Mouse (Mus musculus) intestine, embryonic 15.5 days (tissue): Measurements from ENCODE around the gene Olfr572. TPM values are rescaled to one million over a fixed set of nuclear protein-coding genes. Genes with fewer than 3 reads are reported as not detected.

ENCODE experiments used
- ATAC-seq: fragments of 200-750 bp; cut with Nextera tagmentation; 2 replicates; pipeline ENCODE4 v1.8.0; 2017; ENCODE audit warnings: moderate TSS enrichment, moderate library complexity
- H3K27ac ChIP-seq: fragments of 300-500 bp; sonication (generic); 2 replicates; pipeline ENCODE4 v1.5.1; 2015; ENCODE audit warnings: mild to moderate bottlenecking, inconsistent platforms
- H3K27me3 ChIP-seq: fragments of 300-500 bp; sonication (generic); replicated peaks from 2 replicates; pipeline ENCODE4 v1.6.1; 2015; ENCODE audit warnings: inconsistent platforms
- H3K36me3 ChIP-seq: fragments of 300-500 bp; sonication (generic); 2 replicates; pipeline ENCODE4 v1.6.1; 2015; ENCODE audit warnings: inconsistent platforms
- H3K4me1 ChIP-seq: fragments of 300-500 bp; sonication (generic); replicated peaks from 2 replicates; pipeline ENCODE4 v1.6.1; 2015; ENCODE audit warnings: inconsistent platforms
- H3K4me2 ChIP-seq: fragments of 300-500 bp; sonication (generic); replicated peaks from 2 replicates; pipeline ENCODE4 v1.6.1; 2015; ENCODE audit warnings: mild to moderate bottlenecking, inconsistent platforms
- H3K4me3 ChIP-seq: fragments of 300-500 bp; sonication (generic); replicated peaks from 2 replicates; pipeline ENCODE4 v1.5.1; 2015; ENCODE audit warnings: inconsistent platforms
- H3K9ac ChIP-seq: fragments of 300-500 bp; sonication (generic); 2 replicates; pipeline ENCODE4 v1.6.1; 2015; ENCODE audit warnings: inconsistent platforms
- H3K9me3 ChIP-seq: fragments of 300-500 bp; sonication (generic); 2 replicates; pipeline ENCODE4 v1.6.1; 2016; ENCODE audit warnings: inconsistent platforms
- WGBS: fragments of 180-500 bp; shearing (Covaris S2); methylation state at CpG from one replicate; pipeline ENCODE4 v1.1.7; 2015; 5-methylcytosine and 5-hydroxymethylcytosine counted together
- polyA plus RNA-seq: library from polyadenylated mRNA; unstranded; fragments of >200 nt; fragmentation: Nextera tagmentation; extraction: Ambion mirVana; gene quantifications from 2 replicates; pipeline ENCODE4 v1.2.1, GENCODE M21; 2015

Gene Olfr572
- polyA plus RNA-seq, 1 experiment from 2014 or later, result not detected

DNA sequence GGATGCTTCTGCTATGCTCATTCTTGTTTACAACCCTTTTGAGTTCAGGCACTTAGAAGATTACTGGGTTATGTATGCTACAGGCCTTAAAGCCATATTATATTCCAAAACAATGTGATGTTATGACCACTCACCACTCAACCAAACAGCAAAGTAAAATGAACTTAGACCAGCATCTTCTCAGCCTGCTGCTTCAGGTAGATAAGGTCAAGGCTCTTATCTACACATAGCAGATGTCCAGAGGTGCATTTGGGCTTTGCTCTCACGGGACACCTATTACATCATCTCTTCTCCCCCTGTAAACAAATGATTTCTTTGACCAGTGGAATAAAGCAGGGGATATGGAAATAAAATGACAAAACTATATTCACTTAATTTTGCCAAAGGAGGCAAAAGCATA lies 34.4 kb downstream of the Olfr572 start, which contains the start of gene Olfr575:
TSS of gene Olfr575 (minus strand) at position 183 of the 400 bp plus-strand sequence.
- Histone ChIP-seq H3K4me1 (no peaks in the 10 kb centered on the region), H3K9me3 (no peaks in the 10 kb centered on the region), H3K36me3 (no peaks in the 10 kb centered on the region), H3K4me2 (no peak within 1 kb of the TSS), H3K27me3 (no peaks in the 10 kb centered on the region), H3K4me3 (no peak within 1 kb of the TSS), H3K27ac (no peak within 1 kb of the TSS), H3K9ac (no peak within 1 kb of the TSS)
- no peak for ATAC-seq
- 46% methylated on average over 1 of the region's 1 CpGs for WGBS

DNA sequence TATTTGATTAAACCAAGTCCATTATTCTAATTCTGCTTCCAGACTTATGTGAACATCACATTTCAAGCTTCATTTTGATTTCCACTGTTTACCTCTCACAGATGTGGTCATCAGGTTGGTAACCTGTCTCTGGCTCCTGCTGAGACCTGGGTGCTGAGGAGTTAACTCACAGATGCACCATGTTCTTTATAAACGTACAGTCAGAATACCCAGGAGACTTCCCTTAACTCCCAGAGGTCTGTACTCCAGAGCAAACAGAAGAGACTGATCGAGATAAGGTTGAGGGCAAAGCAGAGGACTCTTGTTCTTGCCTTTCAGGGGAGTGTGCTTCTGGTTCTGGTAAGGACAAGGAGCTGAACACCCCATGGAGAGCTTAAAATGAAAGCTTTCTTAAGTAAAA lies 38.2 kb downstream of the Olfr572 start, which contains the start of gene Olfr576:
TSS of gene Olfr576 (plus strand) at position 301 of the 400 bp plus-strand sequence.
- H3K36me3 ChIP-seq, result no peaks in the 10 kb centered on the region
- no peaks in the 10 kb centered on the region for H3K27me3 ChIP-seq
- no peak for ATAC-seq
- no peaks in the 10 kb centered on the region for H3K9me3 ChIP-seq
- no peaks in the 10 kb centered on the region for H3K4me1 ChIP-seq
- no peak within 1 kb of the TSS for H3K9ac ChIP-seq
- 21% methylated on average over 2 of the region's 2 CpGs for WGBS
- H3K4me3 ChIP-seq, result no peak within 1 kb of the TSS
- no peak within 1 kb of the TSS for H3K27ac ChIP-seq
- H3K4me2 ChIP-seq, result no peak within 1 kb of the TSS

DNA sequence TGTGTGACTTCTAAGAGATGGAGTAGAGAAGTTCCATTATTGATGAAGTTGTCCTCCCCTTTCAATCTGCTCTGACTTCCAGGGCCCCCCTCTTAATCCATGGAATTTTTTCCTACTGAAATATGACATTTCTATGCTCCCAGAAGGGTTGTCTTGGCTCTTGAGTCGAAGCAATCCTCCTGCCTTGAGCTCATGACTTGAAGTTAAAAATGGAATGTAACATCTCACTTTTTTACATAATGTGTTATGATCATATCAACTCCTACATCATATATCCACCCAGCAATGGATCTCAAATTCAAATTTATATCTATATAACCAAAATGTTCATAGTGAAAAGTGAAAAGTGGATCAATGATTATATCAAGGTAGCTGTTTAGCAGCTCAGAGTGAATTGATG lies 50.2 kb downstream of the Olfr572 start:
- Histone ChIP-seq H3K36me3 (no peaks in the 10 kb centered on the region), H3K4me2 (no peak overlapping the region), H3K4me3 (no peak overlapping the region), H3K27me3 (no peaks in the 10 kb centered on the region), H3K4me1 (no peaks in the 10 kb centered on the region), H3K9ac (no peak overlapping the region), H3K9me3 (no peaks in the 10 kb centered on the region), H3K27ac (no peak overlapping the region)
- ATAC-seq, result no peak
- 47% methylated on average over 1 of the region's 1 CpGs for WGBS

DNA sequence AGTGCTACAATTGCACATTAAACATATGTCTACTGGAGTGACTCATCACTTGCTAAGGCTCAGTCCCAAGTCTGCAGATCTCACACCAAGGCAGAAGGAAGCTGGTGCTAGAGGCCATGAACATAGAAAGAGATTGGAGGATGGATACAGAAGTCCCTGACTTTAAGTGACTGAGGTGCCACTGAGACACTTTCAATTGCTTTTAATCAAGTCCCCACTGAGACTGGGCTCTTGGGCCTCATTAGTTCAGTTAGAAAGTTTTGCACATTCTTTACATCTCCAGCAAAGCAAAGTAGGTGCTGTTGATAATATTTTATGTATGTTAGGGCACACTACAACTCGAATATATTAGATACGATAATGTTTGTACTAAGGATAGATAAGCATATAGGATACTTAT lies 51.6 kb downstream of the Olfr572 start, which contains the start of gene Olfr577:
TSS of gene Olfr577 (minus strand) at position 101 of the 400 bp plus-strand sequence.
- no peaks in the 10 kb centered on the region for H3K36me3 ChIP-seq
- no peak for ATAC-seq
- H3K4me2 ChIP-seq, result no peak within 1 kb of the TSS
- H3K4me1 ChIP-seq, result no peaks in the 10 kb centered on the region
- no peaks in the 10 kb centered on the region for H3K27me3 ChIP-seq
- H3K9ac ChIP-seq, result no peak within 1 kb of the TSS
- no peaks in the 10 kb centered on the region for H3K9me3 ChIP-seq
- WGBS, result 75% methylated on average over 2 of the region's 2 CpGs
- no peak within 1 kb of the TSS for H3K27ac ChIP-seq
- H3K4me3 ChIP-seq, result no peak within 1 kb of the TSS

Other genes starting within 250 kb of the Olfr572 start
- gene Trim68, start 237.1 kb upstream of the Olfr572 start, polyA plus RNA-seq, result 11.0 and 11.6 TPM in 2 replicates
- gene Olfr557, start 228.5 kb upstream of the Olfr572 start, polyA plus RNA-seq, result not detected in 2 replicates
- gene Olfr558, start 222.2 kb upstream of the Olfr572 start, polyA plus RNA-seq, result 0.20 and 0.28 TPM in 2 replicates
- not detected in 2 replicates for gene Olfr33, start 205.3 kb upstream of the Olfr572 start, polyA plus RNA-seq
- not detected in 2 replicates for gene Olfr559, start 196.9 kb upstream of the Olfr572 start, polyA plus RNA-seq
- gene Olfr560, start 165.0 kb upstream of the Olfr572 start, polyA plus RNA-seq, result not detected in 2 replicates
- 0.40 and 0.55 TPM in 2 replicates for gene Olfr78, start 164.9 kb upstream of the Olfr572 start, polyA plus RNA-seq
- not detected in 2 replicates for gene Olfr561, start 153.2 kb upstream of the Olfr572 start, polyA plus RNA-seq
- gene Olfr564, start 120.9 kb upstream of the Olfr572 start, polyA plus RNA-seq, result not detected in 2 replicates
- not detected in 2 replicates for gene Olfr566, start 65.6 kb upstream of the Olfr572 start, polyA plus RNA-seq
- gene Olfr568, start 47.3 kb upstream of the Olfr572 start, polyA plus RNA-seq, result not detected in 2 replicates
- not detected in 2 replicates for gene Olfr569, start 33.5 kb upstream of the Olfr572 start, polyA plus RNA-seq
- not detected in 2 replicates for gene Olfr570, start 29.8 kb upstream of the Olfr572 start, polyA plus RNA-seq
- gene Olfr571, start 6.9 kb upstream of the Olfr572 start, polyA plus RNA-seq, result not detected in 2 replicates
- not detected in 2 replicates for gene Olfr573-ps1, start 18.2 kb downstream of the Olfr572 start, polyA plus RNA-seq
- not detected in 2 replicates for gene Olfr574, start 24.1 kb downstream of the Olfr572 start, polyA plus RNA-seq
- gene Olfr575, start 34.4 kb downstream of the Olfr572 start, polyA plus RNA-seq, result not detected in 2 replicates
- gene Olfr576, start 38.3 kb downstream of the Olfr572 start, polyA plus RNA-seq, result not detected in 2 replicates
- gene Olfr577, start 51.5 kb downstream of the Olfr572 start, polyA plus RNA-seq, result not detected in 2 replicates
- gene Olfr578, start 64.9 kb downstream of the Olfr572 start, polyA plus RNA-seq, result not detected in 2 replicates
- not detected in 2 replicates for gene Olfr582, start 113.6 kb downstream of the Olfr572 start, polyA plus RNA-seq
- not detected in 2 replicates for gene Olfr583, start 126.9 kb downstream of the Olfr572 start, polyA plus RNA-seq
- not detected in 2 replicates for gene Olfr584, start 157.5 kb downstream of the Olfr572 start, polyA plus RNA-seq
- gene Olfr585, start 173.3 kb downstream of the Olfr572 start, polyA plus RNA-seq, result not detected in 2 replicates
- not detected in 2 replicates for gene Olfr586, start 201.2 kb downstream of the Olfr572 start, polyA plus RNA-seq
- not detected in 2 replicates for gene Olfr588-ps1, start 216.5 kb downstream of the Olfr572 start, polyA plus RNA-seq
- not detected in 2 replicates for gene Olfr589, start 231.9 kb downstream of the Olfr572 start, polyA plus RNA-seq